Mouse (Mus musculus): Measurements from ENCODE around the gene Kcp. TPM values are rescaled to one million over a fixed set of nuclear protein-coding genes. Genes with fewer than 3 reads are reported as not detected.

Kcp gene
- total RNA-seq, 2 experiments from 2014 or later = 1.1 to 2.0 TPM

- Histone ChIP-seq H3K27ac (no peak within 1 kb of the TSS), H3K4me3 (no peak within 1 kb of the TSS)
- no peak for DNase-seq (ENCODE audit: low spot score in 2 of 2)
- no peak for TF ChIP-seq CTCF (conservative IDR thresholded peaks at IDR 0.05)
Observed at GRCm38 (mm10) chr6:29471137-29471536, 36.6 kb downstream of the Kcp start, which contains the start of gene Atp6v1fnb. TSS of gene Atp6v1fnb (plus strand) at chr6:29471437.

GRCm38 (mm10) chr6:29468851-29469250 lies 38.9 kb downstream of the Kcp start:
- DNase-seq (ENCODE audit: low spot score in 2 of 2) = no peak
- no peak for TF ChIP-seq CTCF (conservative IDR thresholded peaks at IDR 0.05)
- H3K4me3 ChIP-seq = peak overlapping the region; percentile 78
- H3K27ac ChIP-seq = no peak overlapping the region

- DNase-seq (ENCODE audit: low spot score in 2 of 2) = peak; percentile 94
- H3K27ac ChIP-seq = peak within 1 kb of the TSS; percentile 88
- no peak for TF ChIP-seq CTCF (conservative IDR thresholded peaks at IDR 0.05)
- H3K4me3 ChIP-seq = peak within 1 kb of the TSS; percentile 78
Observed at GRCm38 (mm10) chr6:29467583-29468354, 40.0 kb downstream of the Kcp start, which contains the start of gene Atp6v1f. TSS of gene Atp6v1f (plus strand) at chr6:29467718.

- DNase-seq (ENCODE audit: low spot score in 2 of 2) = no peak
- H3K4me3 ChIP-seq = no peak overlapping the region
- H3K27ac ChIP-seq = no peak overlapping the region
- no peak for TF ChIP-seq CTCF (conservative IDR thresholded peaks at IDR 0.05)
Observed at GRCm38 (mm10) chr6:29463388-29463787, 44.4 kb downstream of the Kcp start.

- Histone ChIP-seq H3K4me3 (no peak overlapping the region), H3K27ac (no peak overlapping the region)
- DNase-seq (ENCODE audit: low spot score in 2 of 2) = no peak
- no peak; the same call in 1 of the 2 replicates for TF ChIP-seq CTCF (conservative IDR thresholded peaks at IDR 0.05)
Observed at GRCm38 (mm10) chr6:29461502-29461901, 46.2 kb downstream of the Kcp start.

- no peak for DNase-seq (ENCODE audit: low spot score in 2 of 2)
- H3K4me3 ChIP-seq = no peak overlapping the region
- H3K27ac ChIP-seq = no peak overlapping the region
- no peak for TF ChIP-seq CTCF (conservative IDR thresholded peaks at IDR 0.05)
Observed at GRCm38 (mm10) chr6:29450667-29451066, 57.1 kb downstream of the Kcp start.

- DNase-seq (ENCODE audit: low spot score in 2 of 2) = no peak
- Histone ChIP-seq H3K4me3 (no peak overlapping the region), H3K27ac (no peak overlapping the region)
- TF ChIP-seq CTCF (conservative IDR thresholded peaks at IDR 0.05) = no peak
Observed at GRCm38 (mm10) chr6:29449858-29450257, 57.9 kb downstream of the Kcp start.

GRCm38 (mm10) chr6:29445354-29445753 lies 62.4 kb downstream of the Kcp start:
- DNase-seq (ENCODE audit: low spot score in 2 of 2) = no peak
- Histone ChIP-seq H3K27ac (no peak overlapping the region), H3K4me3 (no peak overlapping the region)
- TF ChIP-seq CTCF (conservative IDR thresholded peaks at IDR 0.05) = no peak

GRCm38 (mm10) chr6:29444773-29445172 lies 63.0 kb downstream of the Kcp start:
- H3K27ac ChIP-seq = no peak overlapping the region
- peak; percentile 81 for TF ChIP-seq CTCF (conservative IDR thresholded peaks at IDR 0.05)
- peak in 1 of 2 experiments; percentile 32 for DNase-seq (ENCODE audit: low spot score in 2 of 2)
- no peak overlapping the region for H3K4me3 ChIP-seq

GRCm38 (mm10) chr6:29439789-29440188 lies 68.0 kb downstream of the Kcp start:
- H3K4me3 ChIP-seq = no peak overlapping the region
- no peak for TF ChIP-seq CTCF (conservative IDR thresholded peaks at IDR 0.05)
- H3K27ac ChIP-seq = 0 out of 2 replicates have a peak overlapping the region, but pooled peaks have one; percentile 23
- no peak for DNase-seq (ENCODE audit: low spot score in 2 of 2)

- no peak for TF ChIP-seq CTCF (conservative IDR thresholded peaks at IDR 0.05)
- DNase-seq (ENCODE audit: low spot score in 2 of 2) = peak; percentile 20 to 21
- H3K27ac ChIP-seq = 0 out of 2 replicates have a peak overlapping the region, but pooled peaks have one; percentile 23
- H3K4me3 ChIP-seq = no peak overlapping the region
Observed at GRCm38 (mm10) chr6:29439251-29439650, 68.5 kb downstream of the Kcp start.

- DNase-seq (ENCODE audit: low spot score in 2 of 2) = no peak
- TF ChIP-seq CTCF (conservative IDR thresholded peaks at IDR 0.05) = no peak
- Histone ChIP-seq H3K4me3 (no peak overlapping the region), H3K27ac (no peak overlapping the region)
Observed at GRCm38 (mm10) chr6:29436461-29436934, 71.3 kb downstream of the Kcp start.

GRCm38 (mm10) chr6:29435940-29436451 lies 71.8 kb downstream of the Kcp start:
- DNase-seq (ENCODE audit: low spot score in 2 of 2) = no peak
- no peak for TF ChIP-seq CTCF (conservative IDR thresholded peaks at IDR 0.05)
- peak overlapping the region; percentile 15; the same call in 1 of the 2 replicates for H3K27ac ChIP-seq
- no peak overlapping the region for H3K4me3 ChIP-seq
